Mouse (Mus musculus): ENCODE measurements at regions not wholly inside any gene's neighbourhood (a gene's known extent, or its start where the extent isn't known, plus 50 kb on each side); places are given as distances from the start of the nearest gene placed in this dataset.

- no peak for TF ChIP-seq CTCF (IDR thresholded peaks at IDR 0.05; ENCODE audit: control insufficient read depth, insufficient read depth, insufficient replicate concordance, low read depth, low read length)
- no peak for TF ChIP-seq POLR2A (IDR thresholded peaks at IDR 0.05; ENCODE audit: control insufficient read depth, low read depth, low read length)
Observed at GRCm38 (mm10) chr14:80391418-80391817, 407.5 kb downstream of the Olfm4 start.
